Mouse (Mus musculus) stomach, postnatal 0 days (tissue): ENCODE results near the gene Adgrb3. TPM values are rescaled to one million over a fixed set of nuclear protein-coding genes. Genes with fewer than 3 reads are reported as not detected.

Experiments used
- ATAC-seq: fragments of 200-750 bp; cut with Nextera tagmentation; 2 replicates; pipeline ENCODE4 v1.8.0; 2017; ENCODE audit not compliant: low FRiP score, low TSS enrichment
- DNase-seq: peaks from one replicate; pipeline ENCODE4 v3.0.0-alpha.2; 2016; ENCODE audit warnings: low spot score
- H3K27ac ChIP-seq: fragments of 300-500 bp; sonication (generic); replicated peaks from 2 replicates; pipeline ENCODE4 v1.5.1; 2014; ENCODE audit warnings: mild to moderate bottlenecking, control low read depth
- H3K27me3 ChIP-seq: fragments of 300-500 bp; sonication (generic); 2 replicates; pipeline ENCODE4 v1.6.1; 2014; ENCODE audit warnings: low read length; ENCODE audit not compliant: control insufficient read depth, insufficient read depth
- H3K36me3 ChIP-seq: fragments of 300-500 bp; sonication (generic); 2 replicates; pipeline ENCODE4 v1.6.1; 2014; ENCODE audit warnings: low read length, mixed read lengths; ENCODE audit not compliant: control insufficient read depth, insufficient read depth
- H3K4me1 ChIP-seq: fragments of 300-500 bp; sonication (generic); replicated peaks from 2 replicates; pipeline ENCODE4 v1.6.1; 2014; ENCODE audit warnings: antibody characterized with exemption; ENCODE audit not compliant: control insufficient read depth, insufficient read depth
- H3K4me2 ChIP-seq: fragments of 300-500 bp; sonication (generic); replicated peaks from 2 replicates; pipeline ENCODE4 v1.6.1; 2014; ENCODE audit warnings: low read depth, mild to moderate bottlenecking, control low read depth, moderate library complexity
- H3K4me3 ChIP-seq: fragments of 300-500 bp; sonication (generic); 2 replicates; pipeline ENCODE4 v1.5.1; 2014; ENCODE audit warnings: low read depth, low read length, control low read depth
- H3K9ac ChIP-seq: fragments of 300-500 bp; sonication (generic); 2 replicates; pipeline ENCODE4 v1.6.1; 2014; ENCODE audit warnings: mild to moderate bottlenecking, low read length, control low read depth, mixed read lengths
- H3K9me3 ChIP-seq: fragments of 300-500 bp; sonication (generic); 2 replicates; pipeline ENCODE4 v1.6.1; 2016; ENCODE audit warnings: low read length; ENCODE audit not compliant: control insufficient read depth
- CTCF ChIP-seq: IDR thresholded peaks from 2 replicates; pipeline ENCODE4 v1.5.1; 2016; ENCODE audit warnings: antibody characterized with exemption, low read depth, mild to moderate bottlenecking, moderate library complexity
- EP300 ChIP-seq: optimal IDR thresholded peaks from 2 replicates; pipeline ENCODE3; 2016; ENCODE audit warnings: antibody characterized with exemption
- WGBS: fragments of 180-500 bp; shearing (Covaris S2); extraction: QIAGEN DNeasy Blood & Tissue Kit; methylation state at CpG from one replicate; pipeline ENCODE4 v1.1.7; 2014; 5-methylcytosine and 5-hydroxymethylcytosine counted together
- polyA plus RNA-seq: library from polyadenylated mRNA; unstranded; fragments of >200 nt; fragmentation: Nextera tagmentation; extraction: Ambion mirVana; gene quantifications from 2 replicates; pipeline ENCODE4 v1.2.1, GENCODE M21; 2015

Adgrb3 gene
- polyA plus RNA-seq, 1 experiment from 2014 or later = 1.8 TPM

- WGBS = 58% methylated on average over 2 of the region's 2 CpGs
- H3K27me3 ChIP-seq = no peaks in the 10 kb centered on the region
- H3K9ac ChIP-seq = no peak overlapping the region
- TF ChIP-seq EP300 (no peak), CTCF (no peak)
- no peak for DNase-seq
- H3K36me3 ChIP-seq = no peaks in the 10 kb centered on the region
- H3K4me2 ChIP-seq = no peak overlapping the region
- H3K9me3 ChIP-seq = no peaks in the 10 kb centered on the region
- H3K27ac ChIP-seq = no peak overlapping the region
- no peak for ATAC-seq
- H3K4me3 ChIP-seq = no peak overlapping the region
- no peaks in the 10 kb centered on the region for H3K4me1 ChIP-seq
These were observed 240.9 kb downstream of the Adgrb3 start for GRCm38 (mm10) chr1:25588568-25589118.

DNA sequence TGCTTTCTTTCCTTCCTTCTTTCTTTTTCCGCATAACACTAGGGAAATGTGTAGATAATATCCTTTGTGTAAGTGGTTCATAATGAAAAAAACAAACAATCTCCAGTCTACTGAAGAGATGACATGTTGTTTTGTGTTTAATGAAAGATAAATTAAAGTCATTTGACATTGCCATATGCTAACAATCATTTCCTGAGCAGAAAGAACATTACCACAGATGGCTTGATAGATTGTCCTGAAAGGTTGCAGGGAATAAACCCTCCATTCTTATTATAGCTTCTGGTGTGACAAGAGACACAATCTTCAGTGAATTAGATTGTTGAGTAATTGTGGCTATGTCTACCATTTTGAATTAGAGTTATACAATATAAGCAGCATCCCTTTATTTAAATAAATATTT, 247.8 kb downstream of the Adgrb3 start:
- DNase-seq (no peak), ATAC-seq (no peak)
- Histone ChIP-seq H3K27me3 (no peaks in the 10 kb centered on the region), H3K4me2 (no peak overlapping the region), H3K4me1 (no peaks in the 10 kb centered on the region), H3K36me3 (no peaks in the 10 kb centered on the region), H3K9ac (no peak overlapping the region), H3K4me3 (no peak overlapping the region), H3K9me3 (no peaks in the 10 kb centered on the region), H3K27ac (no peak overlapping the region)
- WGBS = 81% methylated on average over 1 of the region's 1 CpGs
- TF ChIP-seq EP300 = no peak
- no peak for TF ChIP-seq CTCF

DNA sequence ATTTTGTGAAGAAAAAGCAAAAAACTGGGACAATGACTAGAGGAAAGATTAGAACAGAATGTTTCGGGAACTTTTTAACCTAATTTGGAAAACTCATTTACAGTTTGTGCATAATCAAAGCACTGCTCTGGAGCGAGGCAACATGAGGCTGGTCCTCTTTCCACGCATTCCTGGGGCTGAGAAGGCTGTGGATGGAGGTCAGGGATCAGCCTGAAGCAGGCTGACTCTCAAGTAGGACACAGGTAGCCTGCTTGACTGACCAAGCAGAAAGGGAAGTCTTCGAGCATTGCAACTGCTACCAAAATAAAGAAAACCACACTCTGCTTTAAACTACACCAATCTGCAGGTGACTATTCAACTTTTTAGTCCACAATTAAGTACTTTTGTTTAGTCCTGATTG, 251.7 kb downstream of the Adgrb3 start:
- no peak overlapping the region for H3K9ac ChIP-seq
- no peak for ATAC-seq
- no peaks in the 10 kb centered on the region for H3K4me1 ChIP-seq

GRCm38 (mm10) chr1:25576598-25576997, 252.9 kb downstream of the Adgrb3 start:
- Histone ChIP-seq H3K36me3 (no peaks in the 10 kb centered on the region), H3K4me2 (no peak overlapping the region), H3K27ac (no peak overlapping the region), H3K4me3 (no peak overlapping the region), H3K9ac (no peak overlapping the region), H3K9me3 (no peaks in the 10 kb centered on the region), H3K27me3 (no peaks in the 10 kb centered on the region), H3K4me1 (no peaks in the 10 kb centered on the region)
- ATAC-seq (no peak), DNase-seq (no peak)
- TF ChIP-seq CTCF (no peak), EP300 (no peak)
- 86% methylated on average over 6 of the region's 6 CpGs for WGBS

More for the DNA sequence above, 251.7 kb downstream of the Adgrb3 start:
- Histone ChIP-seq H3K27me3 (no peaks in the 10 kb centered on the region), H3K36me3 (no peaks in the 10 kb centered on the region), H3K4me2 (no peak overlapping the region), H3K9me3 (no peaks in the 10 kb centered on the region), H3K4me3 (no peak overlapping the region), H3K27ac (no peak overlapping the region)
- no peak for DNase-seq
- 76% methylated on average over 4 of the region's 4 CpGs for WGBS
- TF ChIP-seq EP300 (no peak), CTCF (no peak)

GRCm38 (mm10) chr1:25568096-25568495, 261.4 kb downstream of the Adgrb3 start:
- Histone ChIP-seq H3K4me1 (no peaks in the 10 kb centered on the region), H3K4me3 (no peak overlapping the region), H3K27ac (no peak overlapping the region), H3K4me2 (no peak overlapping the region), H3K36me3 (no peaks in the 10 kb centered on the region), H3K9me3 (no peaks in the 10 kb centered on the region), H3K27me3 (no peaks in the 10 kb centered on the region), H3K9ac (no peak overlapping the region)
- no peak for TF ChIP-seq CTCF
- TF ChIP-seq EP300 = no peak
- ATAC-seq (no peak), DNase-seq (no peak)
- 95% methylated on average over 1 of the region's 1 CpGs for WGBS

GRCm38 (mm10) chr1:25546072-25546471, 283.4 kb downstream of the Adgrb3 start:
- DNase-seq = no peak
- Histone ChIP-seq H3K9ac (no peak overlapping the region), H3K27me3 (no peaks in the 10 kb centered on the region), H3K4me1 (no peaks in the 10 kb centered on the region), H3K36me3 (no peaks in the 10 kb centered on the region), H3K4me3 (no peak overlapping the region), H3K9me3 (no peaks in the 10 kb centered on the region), H3K27ac (no peak overlapping the region), H3K4me2 (no peak overlapping the region)
- TF ChIP-seq EP300 (no peak), CTCF (no peak)
- no peak for ATAC-seq
- WGBS = 90% methylated on average over 1 of the region's 1 CpGs
